In the genomic region with DNA sequence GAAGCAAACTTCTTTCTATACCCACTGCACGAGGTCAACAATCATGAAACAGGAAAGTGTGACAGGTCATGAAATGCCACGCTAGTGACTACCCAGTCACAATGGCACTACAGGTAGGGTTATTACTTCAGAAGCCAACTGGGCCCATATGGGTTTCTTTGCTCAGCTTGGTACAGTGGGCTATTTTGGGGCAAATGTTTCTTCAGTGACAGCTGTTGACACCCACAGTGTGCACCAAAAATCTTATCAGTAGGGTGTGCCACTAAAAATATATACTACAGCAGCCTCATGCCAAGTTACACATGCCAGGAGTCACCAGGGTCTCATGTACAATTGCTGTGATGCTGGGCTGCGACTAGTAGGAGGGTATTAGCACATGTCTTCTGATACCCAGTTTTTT, we compare ENCODE assay signal across 19 mouse cellular contexts.
DNase-seq lines count a peak whose midpoint lies in the region.
"Had no signal": no experiment of that assay in that cellular context is flagged by ENCODE, and none has a peak within 500 bp of the region (broad histone marks: within the 10 kb centered on the region; RNA-seq: fewer than 3 reads in every experiment).

No protein-coding gene starts in this region.

- DNase-seq in frontal cortex, adult 2 months (ENCODE audit: extremely low spot score in 1 of 2, low spot score in 1 of 2): peak; percentile 14 to 16
- DNase-seq in frontal cortex, postnatal 10 days (ENCODE audit: low spot score in 2 of 2): no peak
- DNase-seq in layer of hippocampus, adult 9-11 months: peak; percentile 24
- DNase-seq in layer of hippocampus, postnatal 25 days (ENCODE audit: extremely low spot score in 1 of 2, low spot score in 1 of 2): no peak
- DNase-seq in right cerebral cortex, adult 2 months (ENCODE audit: low spot score in 2 of 2): peak; percentile 5 to 17
- no peak for DNase-seq in right cerebral cortex, postnatal 25 days
- no peak for DNase-seq in retina, postnatal 1 day
- DNase-seq: adrenal gland, postnatal 10 days; adrenal gland, postnatal 36 days; B cell, adult 2 months; cerebellum, adult 11 months; cerebellum, adult 2 months; cerebellum, adult 9-11 months; cerebellum, postnatal 25 days; forebrain, postnatal 0 days; gastrocnemius, postnatal 25 days; heart, adult 2 months; heart, postnatal 14 days; heart, postnatal 4 days had no signal

Comparison
In these comparisons a context has a peak if more than half of its experiments do, and no peak if none do; other contexts are left out.
1. DNase-seq: peak in frontal cortex, adult 2 months (2 of 2), layer of hippocampus, adult 9-11 months (single experiment) and right cerebral cortex, adult 2 months (2 of 2); none in frontal cortex, postnatal 10 days (0 of 2), layer of hippocampus, postnatal 25 days (0 of 2), right cerebral cortex, postnatal 25 days (single experiment) and retina, postnatal 1 day (single experiment).